Mouse (Mus musculus) embryonic fibroblast, embryonic 13.5 days (primary cell): Measurements from ENCODE around the gene Nipsnap2. TPM values are rescaled to one million over a fixed set of nuclear protein-coding genes. Genes with fewer than 3 reads are reported as not detected.
"Not testable (repeated sequence)": the region's sequence is repeated elsewhere in the genome, so short reads cannot be mapped to it uniquely, and the experiment has no call there.

Experiments used
- H3K27ac ChIP-seq: 2 replicates; pipeline ENCODE4 v1.5.1; 2012; ENCODE audit warnings: low read length, control low read depth, inconsistent platforms; ENCODE audit not compliant: insufficient read depth
- H3K4me1 ChIP-seq: 2 replicates; pipeline ENCODE4 v1.6.1; 2011; ENCODE audit warnings: low read length; ENCODE audit not compliant: control insufficient read depth, insufficient read depth
- H3K4me3 ChIP-seq: 2 replicates; pipeline ENCODE4 v1.5.1; 2011; ENCODE audit warnings: mild to moderate bottlenecking, control low read depth, low read length; ENCODE audit not compliant: insufficient read depth
- CTCF ChIP-seq: IDR thresholded peaks from 2 replicates; pipeline ENCODE4 v1.5.1; 2011; ENCODE audit warnings: mild to moderate bottlenecking, control low read depth, low read length, moderate library complexity, borderline replicate concordance; ENCODE audit not compliant: insufficient read depth
- POLR2A ChIP-seq: IDR thresholded peaks from 2 replicates; pipeline ENCODE4 v1.6.1; 2011; ENCODE audit warnings: low read depth, mild to moderate bottlenecking, control low read depth, low read length, moderate library complexity
- polyA plus RNA-seq: library from polyadenylated mRNA; stranded (reverse); fragments of >200 nt; gene quantifications from 2 replicates; pipeline ENCODE4 v1.2.4, GENCODE M21; 2011; ENCODE audit warnings: low read depth; ENCODE audit not compliant: missing spikeins, insufficient read length

Nipsnap2 gene
- polyA plus RNA-seq, 1 experiment, result 61.6 TPM

DNA sequence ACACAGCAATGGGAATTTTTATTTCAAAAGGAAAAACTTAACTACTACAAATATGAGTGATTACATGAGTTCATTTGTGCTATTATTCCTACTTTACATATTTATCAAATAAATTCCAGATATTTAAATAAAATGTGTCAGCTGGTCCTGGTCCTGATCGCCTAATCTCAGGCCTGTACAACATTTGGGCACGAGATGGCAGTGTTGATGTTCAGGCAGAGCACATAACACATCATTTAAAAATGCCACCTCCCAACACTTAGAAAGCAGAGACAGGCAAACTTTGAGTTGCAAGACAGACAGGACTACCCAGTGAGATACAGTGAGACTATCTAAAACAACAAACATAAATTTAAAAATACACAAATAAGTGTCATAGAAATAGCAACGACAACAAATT is 57.3 kb downstream of the Nipsnap2 start:
- no peaks in the 10 kb centered on the region for H3K4me1 ChIP-seq
- H3K27ac ChIP-seq, result no peak overlapping the region
- TF ChIP-seq POLR2A (no peak), CTCF (peak; percentile 60; the same call in 1 of the 2 replicates)
- H3K4me3 ChIP-seq, result no peak overlapping the region

- Histone ChIP-seq H3K4me3 (no peak overlapping the region), H3K27ac (no peak overlapping the region), H3K4me1 (peaks cover 9% of the 10 kb centered on the region)
- TF ChIP-seq POLR2A (no peak), CTCF (no peak)
Observed at GRCm38 (mm10) chr5:129785235-129785870, 60.5 kb downstream of the Nipsnap2 start.

- Histone ChIP-seq H3K4me3 (peak overlapping the region; percentile 95), H3K4me1 (peaks cover 9% of the 10 kb centered on the region), H3K27ac (peak overlapping the region; percentile 90)
- TF ChIP-seq POLR2A (no peak), CTCF (no peak)
Observed at GRCm38 (mm10) chr5:129786161-129786560, 61.3 kb downstream of the Nipsnap2 start.

DNA sequence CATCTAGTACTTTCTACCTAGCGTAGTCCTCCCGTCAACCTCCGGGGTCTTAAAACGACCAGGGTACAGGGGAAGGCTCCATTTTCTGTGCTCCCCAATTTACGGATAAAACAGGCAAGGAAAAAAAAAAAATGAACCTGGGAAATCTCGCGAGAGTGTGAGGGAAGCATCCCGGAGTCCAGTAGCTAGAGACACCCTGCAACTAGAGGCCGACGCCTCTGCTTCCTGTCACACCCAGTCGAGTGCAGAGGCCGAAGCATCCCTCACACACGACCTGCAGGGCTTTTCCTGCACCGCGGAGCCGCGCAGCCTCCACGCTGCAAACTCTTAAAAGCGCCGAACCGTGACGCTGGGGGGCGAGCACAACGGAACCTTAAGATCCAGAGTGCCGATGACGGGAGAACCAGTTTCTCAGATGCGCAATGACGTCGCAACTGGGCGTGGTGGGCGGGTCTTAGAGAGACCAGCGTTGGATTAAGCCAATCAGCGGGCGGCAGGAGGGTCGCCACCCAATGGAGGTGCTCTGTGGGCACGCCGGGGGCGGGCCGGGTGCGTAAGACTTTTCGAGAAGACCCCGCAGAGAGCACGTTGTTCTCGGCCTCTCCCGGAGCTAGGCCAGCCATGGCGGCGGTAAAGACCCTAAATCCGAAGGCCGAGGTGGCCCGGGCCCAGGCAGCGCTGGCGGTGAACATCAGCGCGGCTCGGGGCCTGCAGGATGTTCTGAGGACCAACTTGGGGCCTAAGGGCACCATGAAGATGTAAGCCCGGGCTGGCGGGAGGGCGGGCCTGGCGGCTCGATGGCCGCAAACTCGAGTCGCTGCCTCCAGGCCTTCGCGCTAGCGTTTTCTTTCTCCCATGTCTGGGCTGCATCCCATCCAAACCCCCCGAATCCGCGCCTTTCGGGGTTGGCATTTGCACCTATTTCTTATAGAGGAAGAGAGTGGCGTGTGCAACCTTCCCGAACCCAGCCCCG is 62.2 kb downstream of the Nipsnap2 start, which contains the start of gene Psph:
Psph (minus strand) TSS at position 632 of the 973 bp plus-strand sequence.
- Histone ChIP-seq H3K4me1 (peaks cover 10% of the 10 kb centered on the region), H3K27ac (peak within 1 kb of the TSS; percentile 90), H3K4me3 (peak within 1 kb of the TSS; percentile 99)
- TF ChIP-seq CTCF, result no peak
- TF ChIP-seq POLR2A, result peak; percentile 74

GRCm38 (mm10) chr5:129787818-129788593 is 63.1 kb downstream of the Nipsnap2 start:
- Histone ChIP-seq H3K4me3 (peak overlapping the region; percentile 99), H3K4me1 (peaks cover 11% of the 10 kb centered on the region), H3K27ac (peak overlapping the region; percentile 76)
- TF ChIP-seq POLR2A (no peak), CTCF (no peak)

GRCm38 (mm10) chr5:129790591-129790990 is 65.7 kb downstream of the Nipsnap2 start:
- H3K27ac ChIP-seq, result not testable (repeated sequence)

More at GRCm38 (mm10) chr5:129790591-129790990, 65.7 kb downstream of the Nipsnap2 start:
- not testable (repeated sequence) for H3K4me3 ChIP-seq
- H3K4me1 ChIP-seq, result peaks cover 11% of the 10 kb centered on the region

Other genes with a start within 250 kb of the Nipsnap2 start
- gene Sfswap, start 223.8 kb upstream of the Nipsnap2 start, polyA plus RNA-seq, result 65.4 and 76.7 TPM in 2 replicates
- gene Mmp17, start 140.9 kb upstream of the Nipsnap2 start, polyA plus RNA-seq, result 4.5 and 5.5 TPM in 2 replicates
- 3.9 and 5.3 TPM in 2 replicates for gene Zfp11, start 55.0 kb upstream of the Nipsnap2 start, polyA plus RNA-seq
- gene Sept14, start 16.6 kb upstream of the Nipsnap2 start, polyA plus RNA-seq, result not detected in 2 replicates
- 88.2 and 95.1 TPM in 2 replicates for gene Mrps17, start 9.6 kb upstream of the Nipsnap2 start, polyA plus RNA-seq
- 45.5 and 50.0 TPM in 2 replicates for gene Psph, start 62.4 kb downstream of the Nipsnap2 start, polyA plus RNA-seq
- gene Sumf2, start 121.9 kb downstream of the Nipsnap2 start, polyA plus RNA-seq, result 29.9 and 39.3 TPM in 2 replicates
- 318 and 322 TPM in 2 replicates for gene Chchd2, start 162.4 kb downstream of the Nipsnap2 start, polyA plus RNA-seq
- gene Zbed5, start 170.7 kb downstream of the Nipsnap2 start, polyA plus RNA-seq, result 3.1 and 3.4 TPM in 2 replicates
- gene Phkg1, start 173.5 kb downstream of the Nipsnap2 start, polyA plus RNA-seq, result 0.80 and 1.3 TPM in 2 replicates
- 2.0 TPM in 1 of 2 replicates, not detected in the other for gene Nupr1l, start 183.5 kb downstream of the Nipsnap2 start, polyA plus RNA-seq
- 45.1 and 54.4 TPM in 2 replicates for gene Vkorc1l1, start 216.9 kb downstream of the Nipsnap2 start, polyA plus RNA-seq